Mouse (Mus musculus) heart, postnatal 0 days (tissue): ENCODE results near the gene Id3. TPM values are rescaled to one million over a fixed set of nuclear protein-coding genes. Genes with fewer than 3 reads are reported as not detected.
A peak's percentile ranks its signal among the peaks of the same experiment; 100 is the strongest.
"Not testable (repeated sequence)": the region's sequence is repeated elsewhere in the genome, so short reads cannot be mapped to it uniquely, and the experiment has no call there.

Source experiments
- ATAC-seq: fragments of 200-750 bp; cut with Nextera tagmentation; 2 replicates; pipeline ENCODE4 v1.8.0; 2017; ENCODE audit warnings: low read depth, moderate number of reproducible peaks, moderate library complexity; ENCODE audit not compliant: insufficient read depth
- DNase-seq: peaks from one replicate; pipeline ENCODE4 v3.0.0-alpha.2; 2016; ENCODE audit warnings: low spot score
- H3K27ac ChIP-seq: fragments of 300-500 bp; sonication (generic); 2 replicates; pipeline ENCODE4 v1.5.1; 2014; ENCODE audit warnings: low read depth, mild to moderate bottlenecking
- H3K27me3 ChIP-seq: fragments of 300-500 bp; sonication (generic); 2 replicates; pipeline ENCODE4 v1.6.1; 2014; ENCODE audit warnings: low read length, mixed read lengths; ENCODE audit not compliant: control insufficient read depth, insufficient read depth
- H3K36me3 ChIP-seq: fragments of 300-500 bp; sonication (generic); replicated peaks from 2 replicates; pipeline ENCODE4 v1.6.1; 2014; ENCODE audit warnings: low read length, mixed read lengths; ENCODE audit not compliant: control insufficient read depth, insufficient read depth
- H3K4me1 ChIP-seq: fragments of 300-500 bp; sonication (generic); 2 replicates; pipeline ENCODE4 v1.6.1; 2014; ENCODE audit warnings: antibody characterized with exemption; ENCODE audit not compliant: control insufficient read depth, insufficient read depth
- H3K4me2 ChIP-seq: fragments of 300-500 bp; sonication (generic); 2 replicates; pipeline ENCODE4 v1.6.1; 2014; ENCODE audit warnings: low read depth, mild to moderate bottlenecking, low read length, moderate library complexity
- H3K4me3 ChIP-seq: fragments of 300-500 bp; sonication (generic); 2 replicates; pipeline ENCODE4 v1.5.1; 2014; ENCODE audit warnings: low read depth, low read length
- H3K9ac ChIP-seq: fragments of 300-500 bp; sonication (generic); replicated peaks from 2 replicates; pipeline ENCODE4 v1.6.1; 2014; ENCODE audit warnings: low read depth, low read length, mixed read lengths
- H3K9me3 ChIP-seq: fragments of 300-500 bp; sonication (generic); replicated peaks from 2 replicates; pipeline ENCODE4 v1.6.1; 2016; ENCODE audit warnings: low read length; ENCODE audit not compliant: control insufficient read depth
- CTCF ChIP-seq: IDR thresholded peaks from 2 replicates; pipeline ENCODE4 v1.5.1; 2016; ENCODE audit warnings: antibody characterized with exemption, control low read depth, low read depth
- EP300 ChIP-seq: IDR thresholded peaks from 2 replicates; pipeline ENCODE4 v1.6.1; 2016; ENCODE audit warnings: antibody characterized with exemption, low read depth
- WGBS: fragments of 180-500 bp; shearing (Covaris S2); extraction: QIAGEN DNeasy Blood & Tissue Kit; methylation state at CpG from one replicate; pipeline ENCODE4 v1.1.7; 2014; 5-methylcytosine and 5-hydroxymethylcytosine counted together
- polyA plus RNA-seq: library from polyadenylated mRNA; unstranded; fragments of >200 nt; fragmentation: Nextera tagmentation; extraction: Ambion mirVana; gene quantifications from 2 replicates; pipeline ENCODE4 v1.2.1, GENCODE M21; 2015
- total RNA-seq: library from RNA; depleted of rRNA; stranded (reverse); fragments of >200 nt; gene quantifications from 2 replicates; pipeline ENCODE4 v1.2.3, GENCODE M21; 2014; ENCODE audit warnings: low replicate concordance

The Id3 gene
- total and polyA plus RNA-seq, 2 experiments from 2014 or later = 169 to 259 TPM

DNA sequence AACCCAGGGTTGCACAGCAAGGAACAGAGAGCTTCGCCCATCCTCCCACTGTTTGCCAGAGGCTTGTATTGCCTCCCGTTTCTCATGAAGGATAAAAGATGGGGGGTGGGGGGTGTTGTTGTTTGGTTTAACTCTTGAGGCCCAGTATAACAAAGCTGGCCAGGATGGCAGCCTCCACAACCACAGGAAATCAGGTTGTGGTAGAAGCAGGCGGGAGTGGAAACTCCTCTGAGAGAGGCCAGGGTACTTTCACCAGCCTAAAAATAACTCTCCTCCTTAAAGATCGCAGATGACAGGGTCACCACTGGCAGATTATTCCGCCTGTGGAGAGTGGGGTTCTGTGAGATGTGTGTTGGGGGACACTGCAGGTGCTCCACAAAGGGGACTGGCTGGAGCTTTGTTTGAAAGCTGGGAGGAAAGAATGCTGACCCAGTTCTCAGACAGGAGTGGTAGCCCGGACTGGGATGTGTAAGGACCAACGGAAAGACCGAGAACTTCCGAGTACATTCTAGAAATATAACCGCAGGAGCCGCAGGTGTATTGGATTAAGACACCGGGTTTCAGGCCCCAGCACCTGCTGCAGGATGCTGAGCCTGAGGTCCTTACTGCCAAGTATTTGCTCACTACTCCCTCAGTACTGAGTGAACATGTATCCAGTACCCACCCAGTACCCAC, 42.8 kb upstream of the Id3 start:
- no peaks in the 10 kb centered on the region for H3K9me3 ChIP-seq
- 42% methylated on average over 12 of the region's 12 CpGs for WGBS
- no peak for DNase-seq
- H3K36me3 ChIP-seq = no peaks in the 10 kb centered on the region
- TF ChIP-seq CTCF (no peak), EP300 (no peak)
- H3K9ac ChIP-seq = no peak overlapping the region
- H3K4me3 ChIP-seq = no peak overlapping the region
- ATAC-seq = no peak
- no peak overlapping the region for H3K4me2 ChIP-seq
- H3K27me3 ChIP-seq = no peaks in the 10 kb centered on the region
- H3K4me1 ChIP-seq = no peaks in the 10 kb centered on the region
- H3K27ac ChIP-seq = no peak overlapping the region

DNA sequence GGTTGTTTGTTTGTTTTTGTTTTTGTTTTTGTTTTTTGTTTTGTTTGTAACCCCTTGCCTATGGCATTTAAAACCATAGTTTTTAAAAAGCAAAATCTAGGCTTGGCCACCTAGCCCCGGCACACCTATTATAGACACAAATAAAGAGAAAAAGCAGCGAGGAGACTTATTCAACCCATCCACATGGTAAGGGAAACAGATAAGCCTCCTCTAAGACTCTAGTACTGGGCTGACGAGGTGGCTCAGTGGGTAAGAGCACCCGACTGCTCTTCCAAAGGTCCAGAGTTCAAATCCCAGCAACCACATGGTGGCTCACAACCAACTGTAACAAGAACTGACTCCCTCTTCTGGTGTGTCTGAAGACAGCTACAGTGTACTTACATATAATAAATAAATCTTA, 41.5 kb upstream of the Id3 start:
- H3K9me3 ChIP-seq, H3K4me3 ChIP-seq, ATAC-seq, H3K27me3 ChIP-seq, H3K4me1 ChIP-seq, H3K27ac ChIP-seq, H3K4me2 ChIP-seq, H3K9ac ChIP-seq, DNase-seq, H3K36me3 ChIP-seq: not testable (repeated sequence)
- WGBS = 83% methylated on average over 4 of the region's 4 CpGs

DNA sequence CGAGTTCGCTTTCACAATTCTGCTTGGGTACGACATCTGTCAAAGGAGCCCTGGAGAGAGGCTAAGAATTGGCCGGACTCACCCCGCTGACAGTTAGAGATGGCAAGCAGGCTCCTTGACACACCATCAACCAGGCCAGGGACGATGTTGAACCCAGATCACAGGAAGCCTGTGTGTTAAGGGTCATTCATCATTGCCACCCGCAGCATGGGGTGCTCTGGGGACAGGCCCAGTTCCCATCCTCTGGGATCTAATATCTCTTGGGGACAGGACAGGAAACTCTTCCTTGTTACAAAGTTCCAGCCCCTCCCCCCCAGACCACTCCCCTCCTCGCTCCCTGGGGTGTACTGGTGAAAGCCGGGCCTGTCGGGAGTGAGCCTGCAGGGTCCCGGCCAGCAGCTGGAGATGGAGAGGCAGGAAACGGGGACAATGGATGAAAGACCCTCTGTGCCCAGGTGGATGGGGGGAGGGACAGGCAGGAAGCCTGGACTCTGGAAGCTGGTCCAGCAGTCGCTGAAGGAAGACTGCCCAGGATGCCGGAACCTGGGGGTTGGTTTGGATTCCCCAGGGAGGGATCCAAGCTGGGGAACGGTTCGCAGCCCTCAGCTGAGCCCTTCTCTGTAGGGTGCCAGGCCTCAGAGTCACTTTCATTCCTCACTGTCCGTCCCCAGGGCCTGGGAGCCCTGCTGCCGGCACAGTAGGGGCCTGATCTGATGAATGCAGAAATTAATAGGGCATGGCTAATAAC, 38.5 kb upstream of the Id3 start:
- ATAC-seq = peak; percentile 68
- no peaks in the 10 kb centered on the region for H3K27me3 ChIP-seq
- no peaks in the 10 kb centered on the region for H3K36me3 ChIP-seq
- DNase-seq = no peak
- peak overlapping the region; percentile 32 for H3K4me2 ChIP-seq
- no peak overlapping the region for H3K4me3 ChIP-seq
- H3K9ac ChIP-seq = no peak overlapping the region
- no peaks in the 10 kb centered on the region for H3K9me3 ChIP-seq
- no peaks in the 10 kb centered on the region for H3K4me1 ChIP-seq
- TF ChIP-seq EP300 = no peak
- no peak for TF ChIP-seq CTCF
- H3K27ac ChIP-seq = peak overlapping the region; percentile 61
- 27% methylated on average over 18 of the region's 18 CpGs for WGBS

DNA sequence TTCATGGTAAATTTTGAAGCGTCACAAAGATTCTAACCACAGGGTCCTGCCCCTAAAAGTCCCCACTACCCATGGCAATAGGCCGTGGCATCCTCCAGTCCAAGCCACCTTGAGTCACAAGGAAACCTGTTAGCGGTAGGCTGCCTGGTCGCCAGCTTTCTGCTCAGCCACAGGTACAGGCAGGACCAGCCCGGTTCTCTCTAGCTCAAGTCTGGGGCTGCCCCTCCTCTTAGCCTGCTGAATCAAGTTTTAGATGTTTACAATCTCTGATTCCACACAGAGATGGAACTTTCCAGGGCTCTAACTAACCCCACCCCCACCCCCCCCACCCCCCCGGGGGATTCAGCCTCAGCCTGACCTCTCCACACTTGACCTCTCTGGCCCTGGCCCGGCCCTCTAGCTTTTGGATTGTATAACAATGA, 36.4 kb upstream of the Id3 start:
- no peak overlapping the region for H3K27ac ChIP-seq
- H3K27me3 ChIP-seq = no peaks in the 10 kb centered on the region
- H3K9me3 ChIP-seq = no peaks in the 10 kb centered on the region
- DNase-seq = no peak
- no peaks in the 10 kb centered on the region for H3K36me3 ChIP-seq
- WGBS = 64% methylated on average over 7 of the region's 7 CpGs
- H3K4me3 ChIP-seq = no peak overlapping the region
- H3K9ac ChIP-seq = no peak overlapping the region
- H3K4me1 ChIP-seq = no peaks in the 10 kb centered on the region
- TF ChIP-seq EP300 = no peak
- TF ChIP-seq CTCF = no peak
- no peak for ATAC-seq
- H3K4me2 ChIP-seq = no peak overlapping the region

DNA sequence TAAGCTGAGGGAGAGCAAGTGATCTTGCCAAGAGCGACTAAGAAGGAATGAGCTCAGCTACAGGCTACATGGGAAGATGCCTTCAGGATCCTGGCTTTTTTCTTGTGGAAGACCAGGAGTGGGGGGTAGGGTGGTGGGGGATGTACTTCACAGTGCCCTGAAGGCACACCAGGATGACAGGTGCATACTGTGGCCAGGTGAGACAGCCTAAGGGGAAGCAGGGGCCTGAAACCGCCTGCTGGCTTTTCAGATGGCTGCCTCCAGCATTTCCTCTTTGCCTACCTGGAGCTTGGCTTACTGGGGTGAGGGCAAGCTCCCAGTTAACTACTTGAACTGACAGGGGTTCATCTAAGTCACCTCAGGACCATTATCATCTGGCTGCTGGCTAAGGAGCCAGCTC, 34.1 kb upstream of the Id3 start:
- Histone ChIP-seq H3K4me2 (no peak overlapping the region), H3K27ac (no peak overlapping the region), H3K36me3 (no peaks in the 10 kb centered on the region), H3K4me3 (no peak overlapping the region), H3K4me1 (no peaks in the 10 kb centered on the region), H3K9ac (no peak overlapping the region), H3K27me3 (no peaks in the 10 kb centered on the region), H3K9me3 (no peaks in the 10 kb centered on the region)
- TF ChIP-seq CTCF (no peak), EP300 (no peak)
- 76% methylated on average over 2 of the region's 2 CpGs for WGBS
- ATAC-seq = no peak
- no peak for DNase-seq
